Mouse (Mus musculus) stomach, postnatal 0 days (tissue): ENCODE measurements around the gene Poc1a. TPM values are rescaled to one million over a fixed set of nuclear protein-coding genes. Genes with fewer than 3 reads are reported as not detected.

Experiments
- ATAC-seq: fragments of 200-750 bp; cut with Nextera tagmentation; 2 replicates; pipeline ENCODE4 v1.8.0; 2017; ENCODE audit not compliant: low FRiP score, low TSS enrichment
- DNase-seq: peaks from one replicate; pipeline ENCODE4 v3.0.0-alpha.2; 2016; ENCODE audit warnings: low spot score
- H3K27ac ChIP-seq: fragments of 300-500 bp; sonication (generic); replicated peaks from 2 replicates; pipeline ENCODE4 v1.5.1; 2014; ENCODE audit warnings: mild to moderate bottlenecking, control low read depth
- H3K27me3 ChIP-seq: fragments of 300-500 bp; sonication (generic); 2 replicates; pipeline ENCODE4 v1.6.1; 2014; ENCODE audit warnings: low read length; ENCODE audit not compliant: control insufficient read depth, insufficient read depth
- H3K36me3 ChIP-seq: fragments of 300-500 bp; sonication (generic); 2 replicates; pipeline ENCODE4 v1.6.1; 2014; ENCODE audit warnings: low read length, mixed read lengths; ENCODE audit not compliant: control insufficient read depth, insufficient read depth
- H3K4me1 ChIP-seq: fragments of 300-500 bp; sonication (generic); replicated peaks from 2 replicates; pipeline ENCODE4 v1.6.1; 2014; ENCODE audit warnings: antibody characterized with exemption; ENCODE audit not compliant: control insufficient read depth, insufficient read depth
- H3K4me2 ChIP-seq: fragments of 300-500 bp; sonication (generic); replicated peaks from 2 replicates; pipeline ENCODE4 v1.6.1; 2014; ENCODE audit warnings: low read depth, mild to moderate bottlenecking, control low read depth, moderate library complexity
- H3K4me3 ChIP-seq: fragments of 300-500 bp; sonication (generic); 2 replicates; pipeline ENCODE4 v1.5.1; 2014; ENCODE audit warnings: low read depth, low read length, control low read depth
- H3K9ac ChIP-seq: fragments of 300-500 bp; sonication (generic); 2 replicates; pipeline ENCODE4 v1.6.1; 2014; ENCODE audit warnings: mild to moderate bottlenecking, low read length, control low read depth, mixed read lengths
- H3K9me3 ChIP-seq: fragments of 300-500 bp; sonication (generic); 2 replicates; pipeline ENCODE4 v1.6.1; 2016; ENCODE audit warnings: low read length; ENCODE audit not compliant: control insufficient read depth
- CTCF ChIP-seq: IDR thresholded peaks from 2 replicates; pipeline ENCODE4 v1.5.1; 2016; ENCODE audit warnings: antibody characterized with exemption, low read depth, mild to moderate bottlenecking, moderate library complexity
- EP300 ChIP-seq: optimal IDR thresholded peaks from 2 replicates; pipeline ENCODE3; 2016; ENCODE audit warnings: antibody characterized with exemption
- WGBS: fragments of 180-500 bp; shearing (Covaris S2); extraction: QIAGEN DNeasy Blood & Tissue Kit; methylation state at CpG from one replicate; pipeline ENCODE4 v1.1.7; 2014; 5-methylcytosine and 5-hydroxymethylcytosine counted together
- polyA plus RNA-seq: library from polyadenylated mRNA; unstranded; fragments of >200 nt; fragmentation: Nextera tagmentation; extraction: Ambion mirVana; gene quantifications from 2 replicates; pipeline ENCODE4 v1.2.1, GENCODE M21; 2015

Gene Poc1a
- polyA plus RNA-seq, 1 experiment from 2014 or later = 13.3 TPM

- no peak for TF ChIP-seq CTCF
- no peak for TF ChIP-seq EP300
- DNase-seq (no peak), ATAC-seq (no peak)
- Histone ChIP-seq H3K4me1 (peaks cover 5% of the 10 kb centered on the region; the same call in 1 of the 2 replicates), H3K27me3 (no peaks in the 10 kb centered on the region), H3K9ac (no peak overlapping the region), H3K27ac (no peak overlapping the region), H3K36me3 (no peaks in the 10 kb centered on the region), H3K9me3 (no peaks in the 10 kb centered on the region), H3K4me3 (no peak overlapping the region), H3K4me2 (no peak overlapping the region)
- 91% methylated on average over 6 of the region's 6 CpGs for WGBS
These were observed 73.9 kb downstream of the Poc1a start for GRCm38 (mm10) chr9:106354810-106355209.

- ATAC-seq (no peak), DNase-seq (no peak)
- peak overlapping the region; percentile 53; the same call in 1 of the 2 replicates for H3K27ac ChIP-seq
- H3K4me1 ChIP-seq = peaks cover 5% of the 10 kb centered on the region; the same call in 1 of the 2 replicates
- no peaks in the 10 kb centered on the region for H3K27me3 ChIP-seq
- TF ChIP-seq CTCF (no peak), EP300 (no peak)
- no peak overlapping the region for H3K4me3 ChIP-seq
- no peaks in the 10 kb centered on the region for H3K36me3 ChIP-seq
- WGBS = 81% methylated on average over 10 of the region's 10 CpGs
- no peak overlapping the region for H3K9ac ChIP-seq
- H3K9me3 ChIP-seq = no peaks in the 10 kb centered on the region
- H3K4me2 ChIP-seq = no peak overlapping the region
These were observed 74.5 kb downstream of the Poc1a start for GRCm38 (mm10) chr9:106355217-106355974.

GRCm38 (mm10) chr9:106355975-106356286 is 75.1 kb downstream of the Poc1a start:
- Histone ChIP-seq H3K27ac (peak overlapping the region; percentile 53), H3K4me3 (no peak overlapping the region), H3K9me3 (no peaks in the 10 kb centered on the region), H3K4me1 (peaks cover 5% of the 10 kb centered on the region; the same call in 1 of the 2 replicates), H3K9ac (no peak overlapping the region), H3K27me3 (no peaks in the 10 kb centered on the region), H3K4me2 (no peak overlapping the region), H3K36me3 (no peaks in the 10 kb centered on the region)
- TF ChIP-seq EP300 (no peak), CTCF (no peak)
- ATAC-seq (no peak), DNase-seq (no peak)

GRCm38 (mm10) chr9:106356323-106356844 is 75.5 kb downstream of the Poc1a start:
- peak; percentile 8; the same call in 1 of the 2 replicates for ATAC-seq
- no peak overlapping the region for H3K4me3 ChIP-seq
- no peak for DNase-seq
- WGBS = 53% methylated on average over 10 of the region's 10 CpGs
- no peak overlapping the region for H3K4me2 ChIP-seq
- H3K4me1 ChIP-seq = peaks cover 5% of the 10 kb centered on the region; the same call in 1 of the 2 replicates
- H3K9ac ChIP-seq = no peak overlapping the region
- peak overlapping the region; percentile 53 for H3K27ac ChIP-seq
- no peaks in the 10 kb centered on the region for H3K27me3 ChIP-seq
- no peaks in the 10 kb centered on the region for H3K36me3 ChIP-seq
- no peak for TF ChIP-seq EP300
- no peaks in the 10 kb centered on the region for H3K9me3 ChIP-seq

GRCm38 (mm10) chr9:106357167-106357566 is 76.3 kb downstream of the Poc1a start:
- Histone ChIP-seq H3K27me3 (no peaks in the 10 kb centered on the region), H3K4me1 (peaks cover 5% of the 10 kb centered on the region; the same call in 1 of the 2 replicates), H3K36me3 (no peaks in the 10 kb centered on the region), H3K9me3 (no peaks in the 10 kb centered on the region), H3K27ac (peak overlapping the region; percentile 58), H3K4me3 (no peak overlapping the region), H3K9ac (no peak overlapping the region; the same call in 1 of the 2 replicates), H3K4me2 (no peak overlapping the region)
- TF ChIP-seq EP300 (no peak), CTCF (no peak)
- WGBS = 75% methylated on average over 3 of the region's 3 CpGs
- DNase-seq (no peak), ATAC-seq (no peak)

GRCm38 (mm10) chr9:106359297-106359696 is 78.4 kb downstream of the Poc1a start:
- ATAC-seq (no peak), DNase-seq (no peak)
- no peak overlapping the region for H3K9ac ChIP-seq
- 71% methylated on average over 6 of the region's 6 CpGs for WGBS
- no peak overlapping the region for H3K4me3 ChIP-seq
- no peak for TF ChIP-seq CTCF
- peak; percentile 60 for TF ChIP-seq EP300
- H3K9me3 ChIP-seq = no peaks in the 10 kb centered on the region
- peaks cover 5% of the 10 kb centered on the region; the same call in 1 of the 2 replicates for H3K4me1 ChIP-seq
- H3K4me2 ChIP-seq = no peak overlapping the region
- no peaks in the 10 kb centered on the region for H3K27me3 ChIP-seq
- no peaks in the 10 kb centered on the region for H3K36me3 ChIP-seq
- 0 out of 2 replicates have a peak overlapping the region, but pooled peaks have one; percentile 24 for H3K27ac ChIP-seq
